Mouse (Mus musculus): Measurements from ENCODE around the gene Poldip3. TPM values are rescaled to one million over a fixed set of nuclear protein-coding genes. Genes with fewer than 3 reads are reported as not detected.
A peak's percentile ranks its signal among the peaks of the same experiment; 100 is the strongest.

Poldip3 gene
- total RNA-seq, 2 experiments from 2014 or later = 90.5 to 91.5 TPM

GRCm38 (mm10) chr15:83169772-83170722, 20.9 kb upstream of the Poldip3 start:
- Histone ChIP-seq H3K4me3 (no peak overlapping the region), H3K27ac (peak overlapping the region; percentile 43; the same call in 1 of the 2 replicates)
- no peak for DNase-seq (ENCODE audit: low spot score in 2 of 2)
- no peak for TF ChIP-seq CTCF (conservative IDR thresholded peaks at IDR 0.05)

DNA sequence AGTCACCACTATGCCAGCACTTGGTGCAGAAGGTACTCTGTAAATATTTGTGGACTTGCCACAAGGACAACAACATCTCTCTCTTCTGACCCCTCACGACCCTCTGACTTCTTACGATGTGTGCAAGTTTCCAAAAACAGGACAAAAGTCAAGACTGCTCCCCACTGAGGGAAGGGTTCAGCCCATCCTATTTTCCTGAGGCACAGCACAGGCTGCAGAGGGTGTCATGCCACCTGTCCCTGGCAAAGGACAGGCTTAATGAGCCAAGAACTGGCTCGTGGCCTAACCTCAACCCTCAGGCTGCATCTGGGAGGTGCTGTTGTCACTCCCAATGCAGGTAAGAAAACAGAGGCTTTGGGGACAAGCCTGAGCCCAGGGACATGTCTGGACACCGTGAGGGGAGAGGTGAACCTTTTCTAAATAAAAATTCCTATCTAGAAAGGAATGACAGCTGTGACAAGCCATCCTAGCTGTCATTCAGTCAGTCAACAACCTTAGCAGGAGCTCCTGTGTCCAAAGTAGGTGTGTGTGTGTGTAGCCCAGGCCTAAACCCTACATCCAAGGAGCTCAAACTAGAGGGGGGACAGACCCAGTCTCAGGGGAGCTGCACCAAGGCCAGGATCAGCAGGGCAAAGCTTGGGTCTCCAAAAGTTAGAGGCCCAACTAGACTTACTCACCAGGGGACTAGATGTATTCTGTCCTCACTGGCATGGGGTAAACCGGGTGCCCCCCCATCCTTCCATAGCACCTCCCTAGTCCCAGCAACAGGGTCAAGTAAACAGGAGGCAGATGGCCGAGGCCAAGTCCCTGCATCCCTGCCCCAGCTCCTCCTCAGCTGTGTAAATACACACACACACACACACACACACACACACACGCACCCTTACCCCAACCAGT, 19.9 kb upstream of the Poldip3 start:
- Histone ChIP-seq H3K4me3 (no peak overlapping the region), H3K27ac (no peak overlapping the region)
- TF ChIP-seq CTCF (conservative IDR thresholded peaks at IDR 0.05) = no peak
- DNase-seq (ENCODE audit: low spot score in 2 of 2) = no peak

- DNase-seq (ENCODE audit: low spot score in 2 of 2) = no peak
- no peak for TF ChIP-seq CTCF (conservative IDR thresholded peaks at IDR 0.05)
- no peak overlapping the region for H3K27ac ChIP-seq
- no peak overlapping the region for H3K4me3 ChIP-seq
Measured at GRCm38 (mm10) chr15:83168311-83168710, 19.1 kb upstream of the Poldip3 start.

- no peak for TF ChIP-seq CTCF (conservative IDR thresholded peaks at IDR 0.05)
- DNase-seq (ENCODE audit: low spot score in 2 of 2) = no peak
- Histone ChIP-seq H3K27ac (peak overlapping the region; percentile 61; the same call in 1 of the 2 replicates), H3K4me3 (no peak overlapping the region)
Measured at GRCm38 (mm10) chr15:83167550-83168065, 18.4 kb upstream of the Poldip3 start.

DNA sequence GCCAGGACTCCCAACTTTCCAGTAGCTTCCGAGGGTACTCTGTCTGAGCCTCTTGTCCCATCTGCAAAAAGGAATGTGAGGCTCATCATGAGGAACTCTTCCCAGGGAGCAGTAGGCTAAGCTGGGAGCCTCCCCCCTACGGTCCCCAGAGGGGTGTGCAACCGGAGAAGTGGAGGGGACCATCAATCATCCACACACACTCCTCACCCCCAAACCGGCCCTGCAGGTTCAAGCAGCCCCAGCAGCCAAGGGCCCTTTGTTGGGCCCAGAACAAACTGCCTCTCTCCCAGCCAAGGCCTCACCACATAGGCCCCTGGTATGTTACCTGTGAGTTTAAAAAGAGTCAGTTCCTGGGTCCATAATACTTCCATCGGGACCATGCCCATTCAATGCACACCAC, 17.9 kb upstream of the Poldip3 start:
- no peak for TF ChIP-seq CTCF (conservative IDR thresholded peaks at IDR 0.05)
- no peak overlapping the region for H3K4me3 ChIP-seq
- peak overlapping the region; percentile 61 for H3K27ac ChIP-seq
- no peak for DNase-seq (ENCODE audit: low spot score in 2 of 2)

DNA sequence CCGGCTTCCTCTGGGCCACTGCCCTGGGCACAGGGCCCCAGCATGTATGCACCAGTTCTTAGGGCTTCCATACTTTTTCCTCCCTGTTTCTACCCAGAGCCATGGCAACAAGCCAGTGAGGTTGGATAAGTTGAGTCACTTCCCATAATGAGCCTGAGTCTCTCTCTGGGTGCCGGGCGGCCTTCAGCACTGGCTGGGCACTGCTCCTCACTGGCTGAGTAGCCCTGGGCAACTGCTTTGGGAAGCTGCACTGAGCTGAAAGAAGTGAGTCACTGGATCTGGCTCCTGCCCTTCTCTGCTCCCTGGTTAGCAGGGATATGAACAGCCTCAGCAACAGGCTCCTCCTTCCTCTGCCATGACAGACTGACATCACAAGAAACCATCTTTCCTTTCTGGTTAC, 17.5 kb upstream of the Poldip3 start:
- H3K4me3 ChIP-seq = no peak overlapping the region
- TF ChIP-seq CTCF (conservative IDR thresholded peaks at IDR 0.05) = no peak
- peak overlapping the region; percentile 61 for H3K27ac ChIP-seq
- DNase-seq (ENCODE audit: low spot score in 2 of 2) = no peak

GRCm38 (mm10) chr15:83165526-83166315, 16.5 kb upstream of the Poldip3 start:
- Histone ChIP-seq H3K27ac (no peak overlapping the region; the same call in 1 of the 2 replicates), H3K4me3 (no peak overlapping the region)
- no peak for TF ChIP-seq CTCF (conservative IDR thresholded peaks at IDR 0.05)
- no peak for DNase-seq (ENCODE audit: low spot score in 2 of 2)

GRCm38 (mm10) chr15:83164971-83165471, 15.8 kb upstream of the Poldip3 start:
- TF ChIP-seq CTCF (conservative IDR thresholded peaks at IDR 0.05) = no peak
- no peak for DNase-seq (ENCODE audit: low spot score in 2 of 2)
- Histone ChIP-seq H3K27ac (no peak overlapping the region), H3K4me3 (no peak overlapping the region)

DNA sequence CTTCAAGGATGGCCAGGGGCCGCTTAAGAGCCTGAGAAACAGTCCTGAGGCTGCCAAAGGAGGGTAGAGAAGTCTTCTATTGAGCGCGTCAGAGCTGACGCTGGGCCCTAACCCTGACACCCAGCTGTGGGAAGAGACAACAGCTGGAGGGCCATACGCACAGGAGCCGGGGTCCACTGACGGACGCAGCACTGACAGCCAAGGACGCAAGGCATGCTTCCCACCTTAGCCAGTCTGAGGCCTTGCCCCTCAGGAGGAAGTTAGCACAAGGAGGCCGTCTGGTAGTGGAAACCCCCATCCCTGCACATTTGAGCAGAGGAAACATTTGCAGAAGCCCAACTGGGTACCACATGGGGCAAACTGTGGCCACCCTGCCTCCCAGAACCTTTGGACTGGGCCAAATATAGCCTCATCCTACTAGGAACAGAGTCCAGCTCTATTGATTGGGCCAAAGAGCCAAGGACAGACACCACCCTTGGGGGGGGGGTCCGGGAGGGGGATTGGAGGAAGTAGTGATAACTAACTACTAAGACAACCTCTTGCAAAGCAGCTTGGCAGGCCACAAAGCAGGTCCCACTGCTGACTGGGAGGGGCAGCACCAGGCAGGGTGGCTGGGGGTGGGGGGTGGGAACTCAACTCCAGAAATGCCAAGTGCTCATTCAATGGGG, 13.8 kb upstream of the Poldip3 start:
- Histone ChIP-seq H3K4me3 (no peak overlapping the region), H3K27ac (no peak overlapping the region)
- DNase-seq (ENCODE audit: low spot score in 2 of 2) = no peak
- no peak for TF ChIP-seq CTCF (conservative IDR thresholded peaks at IDR 0.05)

GRCm38 (mm10) chr15:83162001-83162400, 12.8 kb upstream of the Poldip3 start:
- no peak for TF ChIP-seq CTCF (conservative IDR thresholded peaks at IDR 0.05)
- Histone ChIP-seq H3K4me3 (no peak overlapping the region), H3K27ac (no peak overlapping the region)
- no peak for DNase-seq (ENCODE audit: low spot score in 2 of 2)

DNA sequence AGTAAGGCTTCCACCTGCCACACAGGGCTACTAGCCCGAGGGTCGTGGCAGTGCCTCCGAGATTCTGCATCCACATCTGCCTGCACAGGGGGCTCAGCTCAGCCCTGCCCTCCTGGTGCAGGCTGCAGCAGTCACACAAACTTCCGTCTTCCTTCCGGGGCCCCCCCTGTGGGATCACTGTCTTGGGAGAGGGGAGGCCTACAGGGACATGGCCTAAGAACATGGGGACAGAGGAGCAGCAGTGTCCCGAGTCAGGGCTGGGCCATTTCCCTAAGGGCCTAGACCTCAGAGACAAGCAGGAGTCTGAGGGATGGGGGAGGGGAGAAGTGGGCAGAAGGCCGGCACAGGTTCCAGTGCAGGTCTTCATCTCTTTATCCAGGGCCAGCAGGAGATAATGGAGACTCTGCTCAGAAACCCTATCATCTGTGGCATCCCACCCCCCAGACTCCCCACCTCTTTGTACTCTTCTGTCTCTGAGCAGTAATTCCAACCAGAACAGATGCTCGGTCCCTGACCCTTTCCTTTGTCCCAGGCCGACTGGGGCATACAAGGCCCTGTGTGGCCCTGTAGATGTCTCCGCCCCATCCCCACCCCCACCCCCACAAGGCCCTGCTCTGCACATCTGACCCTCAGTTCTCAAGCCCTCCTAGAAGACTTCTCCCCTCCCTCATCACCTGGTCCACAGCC, 12.0 kb upstream of the Poldip3 start:
- no peak for DNase-seq (ENCODE audit: low spot score in 2 of 2)

More for the DNA sequence above, 12.0 kb upstream of the Poldip3 start:
- TF ChIP-seq CTCF (conservative IDR thresholded peaks at IDR 0.05) = no peak
- Histone ChIP-seq H3K4me3 (no peak overlapping the region), H3K27ac (no peak overlapping the region)

Measured in layer of hippocampus, adult 2 months (tissue).